Mouse (Mus musculus) intestine, embryonic 16.5 days (tissue): ENCODE results near the gene Rpusd3. TPM values are rescaled to one million over a fixed set of nuclear protein-coding genes. Genes with fewer than 3 reads are reported as not detected.

Source experiments
- ATAC-seq: fragments of 200-750 bp; cut with Nextera tagmentation; 2 replicates; pipeline ENCODE4 v1.8.0; 2017; ENCODE audit warnings: moderate TSS enrichment, moderate library complexity
- H3K27ac ChIP-seq: fragments of 300-500 bp; sonication (generic); 2 replicates; pipeline ENCODE4 v1.5.1; 2014; ENCODE audit warnings: mild to moderate bottlenecking, low read length
- H3K27me3 ChIP-seq: fragments of 300-500 bp; sonication (generic); replicated peaks from 2 replicates; pipeline ENCODE4 v1.6.1; 2014; ENCODE audit warnings: low read length, control low read depth, mixed read lengths; ENCODE audit not compliant: control insufficient read depth, insufficient read depth
- H3K36me3 ChIP-seq: fragments of 300-500 bp; sonication (generic); 2 replicates; pipeline ENCODE4 v1.6.1; 2014; ENCODE audit warnings: low read length, control low read depth; ENCODE audit not compliant: control insufficient read depth, insufficient read depth
- H3K4me1 ChIP-seq: fragments of 300-500 bp; sonication (generic); 2 replicates; pipeline ENCODE4 v1.6.1; 2014; ENCODE audit warnings: low read length, control low read depth, mixed read lengths; ENCODE audit not compliant: control insufficient read depth, insufficient read depth
- H3K4me2 ChIP-seq: fragments of 300-500 bp; sonication (generic); 2 replicates; pipeline ENCODE4 v1.6.1; 2014; ENCODE audit warnings: low read depth, low read length, control low read depth
- H3K4me3 ChIP-seq: fragments of 300-500 bp; sonication (generic); 2 replicates; pipeline ENCODE4 v1.5.1; 2014; ENCODE audit warnings: mild to moderate bottlenecking, low read length
- H3K9ac ChIP-seq: fragments of 300-500 bp; sonication (generic); 2 replicates; pipeline ENCODE4 v1.6.1; 2014; ENCODE audit warnings: low read depth, low read length
- H3K9me3 ChIP-seq: fragments of 300-500 bp; sonication (generic); 2 replicates; pipeline ENCODE4 v1.6.1; 2016; ENCODE audit warnings: low read length, control low read depth; ENCODE audit not compliant: control insufficient read depth
- WGBS: fragments of 180-500 bp; shearing (Covaris S2); extraction: QIAGEN DNeasy Blood & Tissue Kit; methylation state at CpG from one replicate; pipeline ENCODE4 v1.1.7; 2014; 5-methylcytosine and 5-hydroxymethylcytosine counted together
- polyA plus RNA-seq: library from polyadenylated mRNA; unstranded; fragments of >200 nt; fragmentation: Nextera tagmentation; extraction: Ambion mirVana; gene quantifications from 2 replicates; pipeline ENCODE4 v1.2.1, GENCODE M21; 2015

Gene Rpusd3
- polyA plus RNA-seq, 1 experiment from 2014 or later: 32.4 TPM

DNA sequence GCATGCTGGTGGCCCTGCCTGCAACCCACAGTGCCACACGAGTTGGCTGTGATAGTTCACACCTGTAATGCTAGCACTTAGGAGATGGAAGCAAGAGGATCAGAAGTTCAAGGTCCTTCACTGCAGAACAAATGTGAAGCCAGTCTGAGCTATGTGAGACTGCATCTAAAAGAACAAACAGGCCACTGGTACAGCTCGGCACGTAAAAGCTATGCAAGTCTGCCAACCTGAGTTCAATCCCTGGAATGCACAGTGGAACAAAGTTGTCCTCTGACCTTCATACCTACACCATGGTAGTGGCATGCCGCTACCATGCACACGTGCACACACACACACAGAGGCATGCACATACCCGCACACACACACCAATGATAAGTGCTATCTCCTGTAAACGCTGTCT lies 5.0 kb upstream of the Rpusd3 start:
- no peak overlapping the region for H3K9ac ChIP-seq
- 75% methylated on average over 7 of the region's 7 CpGs for WGBS
- no peak overlapping the region for H3K4me2 ChIP-seq
- no peak overlapping the region for H3K27ac ChIP-seq
- H3K4me3 ChIP-seq: no peak overlapping the region
- peaks cover 5% of the 10 kb centered on the region; the same call in 1 of the 2 replicates for H3K9me3 ChIP-seq
- no peak for ATAC-seq
- H3K4me1 ChIP-seq: no peaks in the 10 kb centered on the region
- 0 out of 2 replicates have a peak, but pooled peaks cover 5% of the 10 kb centered on the region for H3K36me3 ChIP-seq
- no peaks in the 10 kb centered on the region for H3K27me3 ChIP-seq

DNA sequence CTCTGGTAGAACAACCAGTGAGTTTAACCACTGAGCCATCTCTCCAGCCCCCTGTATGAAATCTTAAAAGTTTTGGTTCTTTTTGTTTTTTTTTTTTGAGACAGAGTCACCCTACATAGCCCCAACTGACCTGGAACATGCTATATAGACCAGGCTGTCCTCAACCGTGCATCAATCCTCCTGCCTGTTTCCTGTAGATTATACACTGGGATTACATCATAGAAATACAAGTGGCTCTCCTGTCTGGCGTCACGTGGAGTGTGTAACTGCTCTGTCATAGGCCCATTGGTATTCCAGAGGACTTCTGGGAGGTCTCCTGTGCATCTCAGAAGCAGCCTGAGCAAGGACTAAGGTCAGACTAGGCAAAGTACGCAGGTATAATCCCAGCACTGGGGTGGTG lies 3.9 kb upstream of the Rpusd3 start:
- ATAC-seq: no peak
- peaks cover 5% of the 10 kb centered on the region; the same call in 1 of the 2 replicates for H3K9me3 ChIP-seq
- no peaks in the 10 kb centered on the region for H3K27me3 ChIP-seq
- H3K36me3 ChIP-seq: 0 out of 2 replicates have a peak, but pooled peaks cover 5% of the 10 kb centered on the region
- no peak overlapping the region for H3K27ac ChIP-seq
- WGBS: 75% methylated on average over 4 of the region's 4 CpGs
- H3K9ac ChIP-seq: no peak overlapping the region
- peaks cover 7% of the 10 kb centered on the region for H3K4me1 ChIP-seq
- no peak overlapping the region for H3K4me3 ChIP-seq
- no peak overlapping the region for H3K4me2 ChIP-seq

DNA sequence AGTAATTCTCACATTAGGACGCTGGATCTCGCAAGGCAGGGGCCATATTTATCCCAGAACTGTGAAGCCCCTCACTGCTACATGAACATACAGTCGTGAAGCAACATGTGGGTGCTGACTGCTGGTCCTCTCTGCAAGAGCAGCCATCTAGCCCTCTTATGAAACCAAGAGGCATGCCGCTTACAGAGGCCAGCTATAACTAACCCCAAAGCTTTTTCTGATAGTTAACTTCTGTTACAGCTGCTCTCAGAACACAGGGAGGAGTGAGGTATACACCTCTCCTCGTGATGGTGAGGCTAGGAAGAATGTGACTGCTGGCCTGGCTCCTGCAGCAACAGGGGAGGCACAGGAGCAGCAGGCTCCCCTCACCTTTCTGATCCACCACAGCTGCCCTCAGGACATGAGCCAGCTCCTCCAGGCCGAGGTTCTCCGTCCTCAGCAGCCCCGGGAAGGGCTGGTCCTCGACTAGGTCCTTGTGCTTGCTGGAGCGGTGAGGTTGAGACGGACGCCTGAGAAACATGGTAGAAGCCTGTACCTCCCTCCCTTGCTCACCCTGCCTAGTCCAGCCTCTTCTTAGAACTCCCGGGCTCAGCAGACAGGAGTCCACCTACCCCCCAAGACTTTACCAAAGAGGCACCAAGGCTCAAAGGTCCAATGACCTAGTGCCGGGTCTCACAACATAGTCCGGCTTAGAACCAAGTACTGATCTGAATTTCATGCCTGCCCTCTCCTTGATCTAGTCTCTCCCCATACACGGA lies 520 bp downstream of the Rpusd3 start:
- ATAC-seq: peak; percentile 67
- Histone ChIP-seq H3K4me2 (peak overlapping the region; percentile 98), H3K36me3 (0 out of 2 replicates have a peak, but pooled peaks cover 3% of the 10 kb centered on the region), H3K4me1 (peaks cover 10% of the 10 kb centered on the region), H3K9ac (peak overlapping the region; percentile 78), H3K4me3 (peak overlapping the region; percentile 72), H3K27me3 (no peaks in the 10 kb centered on the region), H3K9me3 (no peaks in the 10 kb centered on the region), H3K27ac (peak overlapping the region; percentile 39)
- 7% methylated on average over 16 of the region's 16 CpGs for WGBS

DNA sequence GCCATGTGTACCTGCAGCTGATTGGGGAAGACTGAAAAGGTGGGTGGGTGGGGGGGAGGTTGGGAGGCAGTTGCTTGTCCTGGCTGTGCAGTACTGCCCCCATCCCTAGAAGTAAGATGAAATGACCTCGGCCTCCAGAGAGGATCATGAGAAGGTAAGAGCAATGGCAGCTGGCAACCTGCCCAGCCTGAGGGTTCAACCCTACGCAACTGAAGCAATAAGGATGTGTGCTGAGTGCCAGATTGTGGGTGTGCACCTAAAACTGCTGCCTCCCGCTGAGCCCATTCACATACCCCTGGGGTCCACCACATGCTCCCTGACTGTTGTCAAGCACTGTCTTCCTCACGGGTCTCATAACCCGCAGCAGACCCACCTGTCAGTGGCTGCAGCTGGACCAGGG lies 2.7 kb downstream of the Rpusd3 start:
- 0 out of 2 replicates have a peak, but pooled peaks cover 3% of the 10 kb centered on the region for H3K36me3 ChIP-seq
- no peaks in the 10 kb centered on the region for H3K9me3 ChIP-seq
- ATAC-seq: no peak
- H3K27me3 ChIP-seq: no peaks in the 10 kb centered on the region
- H3K4me3 ChIP-seq: no peak overlapping the region
- peaks cover 10% of the 10 kb centered on the region for H3K4me1 ChIP-seq
- 79% methylated on average over 5 of the region's 5 CpGs for WGBS
- H3K4me2 ChIP-seq: no peak overlapping the region
- H3K9ac ChIP-seq: no peak overlapping the region
- no peak overlapping the region for H3K27ac ChIP-seq

DNA sequence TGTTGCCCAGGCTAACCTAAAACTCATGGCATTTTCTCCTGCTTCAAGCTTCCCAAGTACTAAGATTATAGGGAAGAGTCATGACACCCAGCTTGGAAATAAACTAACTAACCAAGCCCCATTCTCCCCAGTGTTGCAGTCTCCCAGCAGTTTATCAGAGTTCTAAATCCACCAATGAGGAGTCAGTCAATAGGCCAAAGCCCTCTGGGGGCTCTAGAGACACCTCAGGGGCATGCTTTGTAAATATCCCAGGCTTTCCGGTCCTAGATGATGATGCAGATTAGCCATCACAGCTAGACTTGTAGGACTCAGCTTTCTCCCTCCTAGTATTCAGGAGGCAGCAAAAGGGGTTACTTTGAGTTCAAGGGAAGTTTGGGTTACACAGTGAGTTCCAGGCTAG lies 9.1 kb downstream of the Rpusd3 start:
- Histone ChIP-seq H3K27me3 (no peaks in the 10 kb centered on the region), H3K27ac (no peak overlapping the region), H3K9ac (no peak overlapping the region), H3K9me3 (no peaks in the 10 kb centered on the region), H3K36me3 (no peaks in the 10 kb centered on the region), H3K4me3 (no peak overlapping the region), H3K4me2 (no peak overlapping the region), H3K4me1 (0 out of 2 replicates have a peak, but pooled peaks cover 3% of the 10 kb centered on the region)
- 61% methylated on average over 1 of the region's 1 CpGs for WGBS
- no peak for ATAC-seq

DNA sequence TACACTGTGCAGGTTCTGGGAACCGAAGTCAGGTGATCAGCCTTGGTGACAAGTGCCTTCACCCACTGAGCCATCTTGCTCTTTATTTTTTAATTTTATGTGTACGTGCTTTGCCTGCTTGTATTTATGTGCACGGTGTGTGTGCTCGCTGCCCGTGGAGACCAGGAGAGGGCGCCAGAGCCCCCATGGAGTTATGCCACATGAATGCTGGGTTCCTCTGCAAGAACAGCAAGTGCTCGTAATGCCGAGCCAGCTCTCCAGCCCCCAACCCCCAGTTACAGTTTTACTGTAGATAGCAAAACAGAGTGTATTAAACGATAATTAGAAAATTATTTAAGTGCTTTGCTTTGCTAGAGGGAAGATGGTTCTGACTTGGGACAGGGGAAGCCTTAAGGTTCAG lies 12.5 kb downstream of the Rpusd3 start:
- no peaks in the 10 kb centered on the region for H3K36me3 ChIP-seq
- WGBS: 83% methylated on average over 9 of the region's 9 CpGs
- H3K9me3 ChIP-seq: no peaks in the 10 kb centered on the region
- ATAC-seq: no peak
- H3K27me3 ChIP-seq: no peaks in the 10 kb centered on the region
- 0 out of 2 replicates have a peak, but pooled peaks cover 9% of the 10 kb centered on the region for H3K4me1 ChIP-seq
- H3K27ac ChIP-seq: no peak overlapping the region
- no peak overlapping the region for H3K4me3 ChIP-seq
- H3K9ac ChIP-seq: no peak overlapping the region
- H3K4me2 ChIP-seq: no peak overlapping the region

DNA sequence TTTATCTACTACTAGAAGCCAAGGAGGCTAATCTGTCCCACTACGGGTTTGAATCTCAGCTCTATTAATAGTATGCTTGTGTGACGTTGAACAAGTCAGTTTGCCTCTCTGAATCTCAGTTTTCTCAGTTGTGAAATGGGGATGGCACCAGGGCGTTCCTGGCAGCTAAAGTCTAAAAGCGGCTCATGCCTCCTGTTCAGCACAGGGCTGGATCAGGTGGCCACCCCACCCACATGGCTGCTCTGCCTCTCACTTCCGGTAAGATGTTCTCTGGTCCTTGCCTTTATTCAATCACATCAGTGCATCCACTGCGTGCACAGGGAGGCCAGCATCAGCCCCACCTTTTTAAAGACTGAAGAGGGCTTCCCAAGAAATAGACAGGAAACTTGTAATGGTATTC lies 13.7 kb downstream of the Rpusd3 start:
- WGBS: 79% methylated on average over 6 of the region's 6 CpGs
- no peak overlapping the region for H3K4me2 ChIP-seq
- no peak for ATAC-seq
- no peak overlapping the region for H3K27ac ChIP-seq
- no peaks in the 10 kb centered on the region for H3K27me3 ChIP-seq
- H3K4me1 ChIP-seq: 0 out of 2 replicates have a peak, but pooled peaks cover 9% of the 10 kb centered on the region
- H3K9me3 ChIP-seq: no peaks in the 10 kb centered on the region
- H3K9ac ChIP-seq: no peak overlapping the region
- H3K4me3 ChIP-seq: no peak overlapping the region
- H3K36me3 ChIP-seq: no peaks in the 10 kb centered on the region

DNA sequence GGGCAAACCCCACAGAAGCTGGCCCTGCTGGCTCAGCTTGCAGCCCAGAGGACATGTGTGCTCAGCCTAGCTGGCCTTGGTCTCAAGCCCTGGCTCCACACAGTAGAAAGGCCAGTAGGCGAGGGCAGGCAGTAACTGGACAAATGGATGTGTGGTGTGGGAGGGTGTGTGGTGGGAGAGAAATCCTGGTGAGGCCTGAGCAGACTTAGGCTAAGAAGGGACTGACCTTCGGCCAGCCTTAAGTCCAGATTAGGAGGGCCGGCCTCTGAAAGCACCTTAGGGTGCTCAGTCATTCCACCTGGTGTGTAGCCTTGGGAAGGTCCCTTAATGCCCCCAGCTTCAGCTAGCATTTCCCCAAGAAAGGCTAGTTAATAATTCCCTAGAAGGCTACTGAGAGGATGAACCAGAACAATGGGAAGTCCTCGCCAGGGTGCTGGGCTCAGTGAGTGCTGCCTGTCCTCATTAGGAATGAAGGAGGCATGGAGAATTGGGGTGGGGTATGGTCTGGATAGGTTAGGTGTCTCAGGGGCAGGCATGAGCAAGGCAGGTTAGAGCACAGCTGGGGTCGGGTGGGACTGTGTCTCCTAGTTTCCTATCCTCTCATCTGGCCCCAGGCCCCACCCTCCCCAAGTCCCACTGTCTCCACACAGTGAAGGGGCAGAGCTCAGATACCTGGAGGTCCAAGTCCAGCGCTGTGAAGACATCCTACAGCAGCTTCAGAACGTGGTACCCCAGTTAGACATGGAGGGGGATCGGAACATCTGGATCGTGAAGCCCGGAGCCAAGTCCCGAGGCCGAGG lies 14.3 kb downstream of the Rpusd3 start:
- H3K4me3 ChIP-seq: no peak overlapping the region
- peak; percentile 79 for ATAC-seq
- H3K9me3 ChIP-seq: no peaks in the 10 kb centered on the region
- peak overlapping the region; percentile 11; the same call in 1 of the 2 replicates for H3K9ac ChIP-seq
- 0 out of 2 replicates have a peak, but pooled peaks cover 9% of the 10 kb centered on the region for H3K4me1 ChIP-seq
- WGBS: 64% methylated on average over 12 of the region's 12 CpGs
- H3K4me2 ChIP-seq: no peak overlapping the region
- no peaks in the 10 kb centered on the region for H3K36me3 ChIP-seq
- no peaks in the 10 kb centered on the region for H3K27me3 ChIP-seq
- peak overlapping the region; percentile 65 for H3K27ac ChIP-seq

DNA sequence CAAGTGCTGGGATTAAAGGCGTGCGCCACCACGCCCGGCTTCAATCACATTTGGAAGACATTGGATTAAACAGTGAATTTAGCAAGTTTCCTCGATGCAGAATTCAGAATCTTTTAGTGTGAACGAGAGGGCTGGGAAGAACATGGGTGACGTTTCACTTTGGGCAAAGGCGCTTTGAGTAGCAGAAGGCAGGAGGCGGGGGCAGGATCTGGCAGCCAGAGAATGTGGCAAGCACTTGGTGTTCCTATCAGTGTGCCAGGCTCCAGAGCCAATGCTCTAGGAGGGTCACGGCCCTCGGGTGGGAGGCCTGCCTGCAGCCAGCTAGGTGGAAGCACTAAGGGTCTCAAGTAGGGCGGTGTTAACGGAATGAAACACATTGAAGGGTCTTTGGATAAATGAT lies 17.0 kb downstream of the Rpusd3 start:
- H3K36me3 ChIP-seq: no peaks in the 10 kb centered on the region
- no peak overlapping the region for H3K9ac ChIP-seq
- H3K4me2 ChIP-seq: no peak overlapping the region
- H3K4me3 ChIP-seq: no peak overlapping the region
- H3K4me1 ChIP-seq: 0 out of 2 replicates have a peak, but pooled peaks cover 9% of the 10 kb centered on the region
- no peaks in the 10 kb centered on the region for H3K9me3 ChIP-seq
- 90% methylated on average over 13 of the region's 13 CpGs for WGBS
- no peak overlapping the region for H3K27ac ChIP-seq
- ATAC-seq: no peak
- H3K27me3 ChIP-seq: no peaks in the 10 kb centered on the region
